Mouse (Mus musculus): ENCODE measurements around the gene Plekha7. TPM values are rescaled to one million over a fixed set of nuclear protein-coding genes. Genes with fewer than 3 reads are reported as not detected.

Plekha7 gene
- polyA plus RNA-seq, 1 experiment, result 13.5 TPM

- Histone ChIP-seq H3K4me3 (replicated peaks; ENCODE audit: insufficient read depth, low read depth, low read length) (no peak overlapping the region), H3K4me1 (ENCODE audit: control insufficient read depth, insufficient read depth, low read length) (no peaks in the 10 kb centered on the region), H3K27ac (ENCODE audit: insufficient read depth, low read length) (no peak overlapping the region), H3K27me3 (ENCODE audit: control insufficient read depth, insufficient read depth, low read length) (no peaks in the 10 kb centered on the region)
- 61% methylated on average over 17 of the region's 17 CpGs for WGBS
- no peak for TF ChIP-seq POLR2A (IDR thresholded peaks at IDR 0.05; ENCODE audit: borderline replicate concordance, insufficient read depth, low read length)
- no peak for TF ChIP-seq CTCF (IDR thresholded peaks at IDR 0.05; ENCODE audit: borderline replicate concordance, insufficient read depth, low read depth, low read length)
- DNase-seq, result no peak
These were observed 49.6 kb downstream of the Plekha7 start for GRCm38 (mm10) chr7:116258464-116259185.

- 97% methylated on average over 10 of the region's 10 CpGs for WGBS
- TF ChIP-seq POLR2A (IDR thresholded peaks at IDR 0.05; ENCODE audit: borderline replicate concordance, insufficient read depth, low read length) (no peak), CTCF (IDR thresholded peaks at IDR 0.05; ENCODE audit: borderline replicate concordance, insufficient read depth, low read depth, low read length) (no peak)
- H3K4me3 ChIP-seq (replicated peaks; ENCODE audit: insufficient read depth, low read depth, low read length), result no peak overlapping the region
- H3K4me1 ChIP-seq (ENCODE audit: control insufficient read depth, insufficient read depth, low read length), result no peaks in the 10 kb centered on the region
- H3K27me3 ChIP-seq (ENCODE audit: control insufficient read depth, insufficient read depth, low read length), result no peaks in the 10 kb centered on the region
- no peak for DNase-seq
- no peak overlapping the region for H3K27ac ChIP-seq (ENCODE audit: insufficient read depth, low read length)
These were observed 50.2 kb downstream of the Plekha7 start for GRCm38 (mm10) chr7:116257953-116258352.

- H3K27me3 ChIP-seq (ENCODE audit: control insufficient read depth, insufficient read depth, low read length), result no peaks in the 10 kb centered on the region
- DNase-seq, result no peak
- H3K4me1 ChIP-seq (ENCODE audit: control insufficient read depth, insufficient read depth, low read length), result no peaks in the 10 kb centered on the region
- H3K27ac ChIP-seq (ENCODE audit: insufficient read depth, low read length), result no peak overlapping the region
- no peak overlapping the region for H3K4me3 ChIP-seq (replicated peaks; ENCODE audit: insufficient read depth, low read depth, low read length)
- WGBS, result 79% methylated on average over 5 of the region's 5 CpGs
- TF ChIP-seq CTCF (IDR thresholded peaks at IDR 0.05; ENCODE audit: borderline replicate concordance, insufficient read depth, low read depth, low read length) (no peak), POLR2A (IDR thresholded peaks at IDR 0.05; ENCODE audit: borderline replicate concordance, insufficient read depth, low read length) (no peak)
These were observed 52.5 kb downstream of the Plekha7 start for GRCm38 (mm10) chr7:116255664-116256063.

GRCm38 (mm10) chr7:116254660-116255059, 53.5 kb downstream of the Plekha7 start:
- WGBS, result 89% methylated on average over 5 of the region's 5 CpGs
- Histone ChIP-seq H3K27me3 (ENCODE audit: control insufficient read depth, insufficient read depth, low read length) (no peaks in the 10 kb centered on the region), H3K4me1 (ENCODE audit: control insufficient read depth, insufficient read depth, low read length) (no peaks in the 10 kb centered on the region), H3K4me3 (replicated peaks; ENCODE audit: insufficient read depth, low read depth, low read length) (no peak overlapping the region), H3K27ac (ENCODE audit: insufficient read depth, low read length) (no peak overlapping the region)
- DNase-seq, result no peak
- no peak for TF ChIP-seq POLR2A (IDR thresholded peaks at IDR 0.05; ENCODE audit: borderline replicate concordance, insufficient read depth, low read length)
- TF ChIP-seq CTCF (IDR thresholded peaks at IDR 0.05; ENCODE audit: borderline replicate concordance, insufficient read depth, low read depth, low read length), result no peak

- WGBS, result 85% methylated on average over 4 of the region's 4 CpGs
- H3K27me3 ChIP-seq (ENCODE audit: control insufficient read depth, insufficient read depth, low read length), result no peaks in the 10 kb centered on the region
- no peak for DNase-seq
- H3K27ac ChIP-seq (ENCODE audit: insufficient read depth, low read length), result no peak overlapping the region
- no peak overlapping the region for H3K4me3 ChIP-seq (replicated peaks; ENCODE audit: insufficient read depth, low read depth, low read length)
- no peaks in the 10 kb centered on the region for H3K4me1 ChIP-seq (ENCODE audit: control insufficient read depth, insufficient read depth, low read length)
- TF ChIP-seq CTCF (IDR thresholded peaks at IDR 0.05; ENCODE audit: borderline replicate concordance, insufficient read depth, low read depth, low read length), result no peak
- no peak for TF ChIP-seq POLR2A (IDR thresholded peaks at IDR 0.05; ENCODE audit: borderline replicate concordance, insufficient read depth, low read length)
These were observed 55.7 kb downstream of the Plekha7 start for GRCm38 (mm10) chr7:116252470-116252869.

GRCm38 (mm10) chr7:116251516-116251915, 56.7 kb downstream of the Plekha7 start:
- DNase-seq, result no peak
- H3K4me3 ChIP-seq (replicated peaks; ENCODE audit: insufficient read depth, low read depth, low read length), result no peak overlapping the region
- H3K27ac ChIP-seq (ENCODE audit: insufficient read depth, low read length), result no peak overlapping the region
- H3K4me1 ChIP-seq (ENCODE audit: control insufficient read depth, insufficient read depth, low read length), result no peaks in the 10 kb centered on the region
- 79% methylated on average over 3 of the region's 3 CpGs for WGBS
- no peaks in the 10 kb centered on the region for H3K27me3 ChIP-seq (ENCODE audit: control insufficient read depth, insufficient read depth, low read length)
- TF ChIP-seq POLR2A (IDR thresholded peaks at IDR 0.05; ENCODE audit: borderline replicate concordance, insufficient read depth, low read length) (no peak), CTCF (IDR thresholded peaks at IDR 0.05; ENCODE audit: borderline replicate concordance, insufficient read depth, low read depth, low read length) (no peak)

GRCm38 (mm10) chr7:116248536-116248935, 59.6 kb downstream of the Plekha7 start:
- H3K27ac ChIP-seq (ENCODE audit: insufficient read depth, low read length), result no peak overlapping the region
- H3K27me3 ChIP-seq (ENCODE audit: control insufficient read depth, insufficient read depth, low read length), result no peaks in the 10 kb centered on the region
- no peak for DNase-seq
- H3K4me3 ChIP-seq (replicated peaks; ENCODE audit: insufficient read depth, low read depth, low read length), result no peak overlapping the region
- no peak for TF ChIP-seq POLR2A (IDR thresholded peaks at IDR 0.05; ENCODE audit: borderline replicate concordance, insufficient read depth, low read length)
- no peak for TF ChIP-seq CTCF (IDR thresholded peaks at IDR 0.05; ENCODE audit: borderline replicate concordance, insufficient read depth, low read depth, low read length)
- 92% methylated on average over 11 of the region's 11 CpGs for WGBS
- H3K4me1 ChIP-seq (ENCODE audit: control insufficient read depth, insufficient read depth, low read length), result no peaks in the 10 kb centered on the region

GRCm38 (mm10) chr7:116247377-116247729, 60.8 kb downstream of the Plekha7 start:
- H3K4me1 ChIP-seq (ENCODE audit: control insufficient read depth, insufficient read depth, low read length), result no peaks in the 10 kb centered on the region
- TF ChIP-seq CTCF (IDR thresholded peaks at IDR 0.05; ENCODE audit: borderline replicate concordance, insufficient read depth, low read depth, low read length) (peak; percentile 29; the same call in 1 of the 2 replicates), POLR2A (IDR thresholded peaks at IDR 0.05; ENCODE audit: borderline replicate concordance, insufficient read depth, low read length) (no peak)
- no peak overlapping the region for H3K4me3 ChIP-seq (replicated peaks; ENCODE audit: insufficient read depth, low read depth, low read length)
- no peak overlapping the region for H3K27ac ChIP-seq (ENCODE audit: insufficient read depth, low read length)
- 10% methylated on average over 7 of the region's 7 CpGs for WGBS
- DNase-seq, result peak in 1 of 2 experiments; percentile 35
- H3K27me3 ChIP-seq (ENCODE audit: control insufficient read depth, insufficient read depth, low read length), result no peaks in the 10 kb centered on the region
